Comparison of ENCODE assay signal across 9 mouse cellular contexts in the genomic region with DNA sequence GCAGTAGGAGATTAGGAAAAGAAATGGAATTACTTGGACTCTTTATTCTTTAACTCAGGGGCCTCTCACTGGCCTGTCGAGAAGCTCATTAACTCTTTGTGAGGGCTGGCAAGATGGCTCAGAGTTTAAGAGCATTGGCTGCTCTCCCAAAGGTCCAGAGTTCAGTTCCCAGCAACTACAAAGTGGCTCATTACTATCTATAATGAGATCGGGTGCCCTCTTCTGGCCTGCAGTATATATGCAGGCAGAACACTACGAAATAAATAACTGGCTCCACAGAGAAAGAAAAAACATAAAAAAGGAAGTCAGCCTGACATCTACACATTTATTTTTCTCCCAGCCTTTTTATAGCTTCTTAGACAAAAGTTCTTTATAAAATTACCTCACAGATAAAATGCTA. TPM values are rescaled to one million over a fixed set of nuclear protein-coding genes. Genes with fewer than 3 reads are reported as not detected.
DNase-seq lines count a peak whose midpoint lies in the region; ATAC-seq and TF ChIP-seq lines count a peak whose summit lies in the region.
"Had no signal": no experiment of that assay in that cellular context is flagged by ENCODE, and none has a peak within 500 bp of the region (broad histone marks: within the 10 kb centered on the region; RNA-seq: fewer than 3 reads in every experiment).

No protein-coding gene starts in this region.

- no peak overlapping the region for H3K27ac ChIP-seq in left cerebral cortex, adult 2 months
- H3K27ac ChIP-seq in hindbrain, embryonic 16.5 days (ENCODE audit: low read depth, low read length), result no peak overlapping the region
- H3K27ac ChIP-seq: heart, embryonic 10.5 days had no signal

- peaks cover 35% of the 10 kb centered on the region for H3K4me1 ChIP-seq in G1E (ENCODE audit: insufficient read depth, low read depth, low read length)
- peaks cover 18% of the 10 kb centered on the region for H3K4me1 ChIP-seq in hindbrain, embryonic 16.5 days (ENCODE audit: control insufficient read depth, insufficient read depth, low read depth, low read length)

- intact Hi-C loops in left cerebral cortex, adult 2 months (cut with DNase I), result no loop called here
- intact Hi-C loops in left cerebral cortex, postnatal 25 days (cut with DNase I), result no loop called here
- intact Hi-C loops in gastrocnemius, postnatal 14 days (cut with DNase I; ENCODE audit: low total_unique reads), result no loop called here

- no peak overlapping the region for H3K4me2 ChIP-seq in hindbrain, embryonic 16.5 days (ENCODE audit: low read length)

- TF ChIP-seq CTCF in left cerebral cortex, adult 2 months (IDR thresholded peaks at IDR 0.05), result peak; percentile 66
- peak; percentile 21; the same call in 1 of the 2 replicates for TF ChIP-seq CTCF in G1E (IDR thresholded peaks at IDR 0.05; ENCODE audit: low read depth, low read length)

- no peak for ATAC-seq in G1E (ENCODE audit: extremely low read depth, insufficient number of reproducible peaks, low FRiP score, poor library complexity, severe bottlenecking)
- ATAC-seq in neutrophil, adult 5-6 weeks (ENCODE audit: extremely low read depth, insufficient number of reproducible peaks, low FRiP score, poor library complexity, severe bottlenecking), result peak; percentile 31; the same call in 1 of the 2 replicates
- ATAC-seq in hindbrain, embryonic 16.5 days, result no peak

- no peaks in the 10 kb centered on the region for H3K27me3 ChIP-seq in G1E (ENCODE audit: insufficient read depth, low read length)
- H3K27me3 ChIP-seq in hindbrain, embryonic 16.5 days (replicated peaks; ENCODE audit: control insufficient read depth, insufficient read depth, low read length), result no peaks in the 10 kb centered on the region

- DNase-seq in left cerebral cortex, adult 2 months (ENCODE audit: extremely low spot score in 1 of 2, low spot score in 2 of 2), result no peak
- DNase-seq in left cerebral cortex, postnatal 25 days (ENCODE audit: low spot score in 2 of 2), result no peak
- DNase-seq in G1E (ENCODE audit: low spot score), result no peak
- DNase-seq in embryo, embryonic 11 days, result peak; percentile 41
- DNase-seq in right cerebral cortex, adult 2 months (ENCODE audit: low spot score in 2 of 2), result no peak
- DNase-seq in gastrocnemius, postnatal 14 days, result no peak

- no peaks in the 10 kb centered on the region for H3K9me3 ChIP-seq in G1E (replicated peaks)
- no peaks in the 10 kb centered on the region for H3K9me3 ChIP-seq in hindbrain, embryonic 16.5 days (ENCODE audit: control insufficient read depth, low read length)
- H3K9me3 ChIP-seq: heart, embryonic 10.5 days had no signal

- peaks cover 12% of the 10 kb centered on the region for H3K36me3 ChIP-seq in G1E (replicated peaks)
- no peaks in the 10 kb centered on the region for H3K36me3 ChIP-seq in hindbrain, embryonic 16.5 days (ENCODE audit: control insufficient read depth, insufficient read depth, low read length)

- H3K4me3 ChIP-seq in left cerebral cortex, adult 2 months, result no peak overlapping the region
- no peak overlapping the region for H3K4me3 ChIP-seq in G1E (ENCODE audit: low read depth, low read length)
- no peak overlapping the region for H3K4me3 ChIP-seq in hindbrain, embryonic 16.5 days (ENCODE audit: low read length)
- H3K4me3 ChIP-seq: heart, embryonic 10.5 days had no signal

- 20% methylated on average over 3 of the region's 3 CpGs for WGBS in hindbrain, embryonic 16.5 days

- H3K9ac ChIP-seq in hindbrain, embryonic 16.5 days (ENCODE audit: low read depth, low read length), result no peak overlapping the region

RNA-seq across cellular contexts. Expression of a gene that starts 11.4 kb away (rescaled TPM):
- 100 to 1,000 TPM; 572 to 605 TPM for total RNA-seq in left cerebral cortex, adult 2 months (2021)
- 100 to 1,000 TPM; 549 to 574 TPM for total RNA-seq in left cerebral cortex, postnatal 25 days (2021)
- total RNA-seq in G1E (2014; fragmentation: Nextera tagmentation) (305 and 398 TPM in 2 replicates), G1E (2017) (145 and 186 TPM in 2 replicates)
- 168 and 216 TPM in 2 replicates for polyA plus RNA-seq in G1E (2012)
- 114 and 122 TPM in 2 replicates for total RNA-seq in neutrophil, adult 5-6 weeks (2017)
- 100 to 1,000 TPM; 474 to 504 TPM for total RNA-seq in gastrocnemius, postnatal 14 days (2021)
- polyA plus RNA-seq in hindbrain, embryonic 16.5 days (2015; fragmentation: Nextera tagmentation; extraction: Ambion mirVana), result 1,512 and 1,598 TPM in 2 replicates

RNA-seq across cellular contexts. Expression of a gene that starts 11.6 kb away (rescaled TPM):
- 10 to 100 TPM; 50.1 to 71.0 TPM for total RNA-seq in left cerebral cortex, adult 2 months (2021)
- total RNA-seq in left cerebral cortex, postnatal 25 days (2021), result 10 to 100 TPM; 56.0 to 59.1 TPM
- 44.4 and 44.8 TPM in 2 replicates for total RNA-seq in G1E (2014; fragmentation: Nextera tagmentation)
- total RNA-seq in G1E (2017), result 37.8 and 37.9 TPM in 2 replicates
- polyA plus RNA-seq in G1E (2012), result 36.0 and 42.1 TPM in 2 replicates
- total RNA-seq in neutrophil, adult 5-6 weeks (2017), result 42.1 and 42.7 TPM in 2 replicates
- 1 to 10 TPM; 7.0 to 7.4 TPM for total RNA-seq in gastrocnemius, postnatal 14 days (2021)
- polyA plus RNA-seq in hindbrain, embryonic 16.5 days (2015; fragmentation: Nextera tagmentation; extraction: Ambion mirVana), result 60.8 and 61.8 TPM in 2 replicates

RNA-seq across cellular contexts. Expression of a gene that starts 29.9 kb away (rescaled TPM):
- 100 to 1,000 TPM; 144 to 147 TPM for total RNA-seq in left cerebral cortex, adult 2 months (2021)
- 100 to 1,000 TPM; 140 to 145 TPM for total RNA-seq in left cerebral cortex, postnatal 25 days (2021)
- total RNA-seq in G1E (2014; fragmentation: Nextera tagmentation) (37.5 and 68.9 TPM in 2 replicates), G1E (2017) (144 and 194 TPM in 2 replicates)
- 213 and 233 TPM in 2 replicates for polyA plus RNA-seq in G1E (2012)
- 89.4 and 91.9 TPM in 2 replicates for total RNA-seq in neutrophil, adult 5-6 weeks (2017)
- total RNA-seq in gastrocnemius, postnatal 14 days (2021), result 100 to 1,000 TPM; 439 to 462 TPM
- polyA plus RNA-seq in hindbrain, embryonic 16.5 days (2015; fragmentation: Nextera tagmentation; extraction: Ambion mirVana), result 339 and 367 TPM in 2 replicates

RNA-seq across cellular contexts. Expression of a gene that starts 56.1 kb away (rescaled TPM):
- total RNA-seq in left cerebral cortex, adult 2 months (2021), result 10 to 100 TPM; 84.6 to 88.2 TPM
- 100 to 1,000 TPM in 1 of 2 experiments, 10 to 100 TPM in 1; 99.3 to 108 TPM for total RNA-seq in left cerebral cortex, postnatal 25 days (2021)
- 27.7 and 37.7 TPM in 2 replicates for total RNA-seq in G1E (2014; fragmentation: Nextera tagmentation)
- total RNA-seq in G1E (2017), result 25.3 and 27.7 TPM in 2 replicates
- 65.3 and 78.0 TPM in 2 replicates for polyA plus RNA-seq in G1E (2012)
- 7.4 and 9.8 TPM in 2 replicates for total RNA-seq in neutrophil, adult 5-6 weeks (2017)
- 10 to 100 TPM; 25.4 to 26.6 TPM for total RNA-seq in gastrocnemius, postnatal 14 days (2021)
- polyA plus RNA-seq in hindbrain, embryonic 16.5 days (2015; fragmentation: Nextera tagmentation; extraction: Ambion mirVana), result 135 TPM in 2 replicates
